22 mouse cellular contexts compared by ENCODE assay signal in genomic region chr5:115649699-115650098, GRCm38 (mm10).
"Had no signal": no experiment of that assay in that cellular context is flagged by ENCODE, and none has a peak within 500 bp of the region (broad histone marks: within the 10 kb centered on the region; RNA-seq: fewer than 3 reads in every experiment).

No protein-coding gene starts in this region.

- H3K4me2 ChIP-seq: heart, embryonic 11.5 days; heart, embryonic 13.5 days; heart, embryonic 15.5 days; hindbrain, embryonic 13.5 days; hindbrain, embryonic 15.5 days; limb, embryonic 13.5 days; limb, embryonic 15.5 days; liver, embryonic 12.5 days had no signal

- ATAC-seq: hindbrain, postnatal 0 days; intestine, embryonic 16.5 days; liver, embryonic 12.5 days had no signal

- H3K27ac ChIP-seq: heart, adult 2 months; heart, embryonic 13.5 days; heart, embryonic 15.5 days; hindbrain, embryonic 13.5 days; hindbrain, embryonic 15.5 days; hindbrain, postnatal 0 days; limb, embryonic 13.5 days; limb, embryonic 15.5 days; liver, embryonic 12.5 days; liver, embryonic 14.5 days had no signal

- DNase-seq: gastrocnemius, postnatal 14 days; gastrocnemius, postnatal 36 days; heart, adult 11 months; heart, adult 2 months; heart, postnatal 14 days; heart, postnatal 36 days; kidney, adult 18-20 months; kidney, adult 8-10 months; layer of hippocampus, adult 9-11 months; layer of hippocampus, postnatal 36 days; left cerebral cortex, postnatal 4 days had no signal

- H3K9me3 ChIP-seq: heart, embryonic 13.5 days; heart, embryonic 15.5 days; hindbrain, embryonic 13.5 days; hindbrain, embryonic 15.5 days; limb, embryonic 13.5 days; limb, embryonic 15.5 days; liver, embryonic 12.5 days had no signal

- H3K9ac ChIP-seq: heart, embryonic 13.5 days; heart, embryonic 15.5 days; hindbrain, embryonic 15.5 days; limb, embryonic 13.5 days; limb, embryonic 15.5 days; liver, embryonic 12.5 days; liver, embryonic 14.5 days had no signal

- H3K4me3 ChIP-seq: heart, adult 2 months; heart, embryonic 13.5 days; heart, embryonic 15.5 days; hindbrain, embryonic 13.5 days; hindbrain, embryonic 15.5 days; limb, embryonic 13.5 days; limb, embryonic 15.5 days; liver, embryonic 12.5 days had no signal

- H3K27me3 ChIP-seq: heart, embryonic 13.5 days; heart, embryonic 15.5 days; hindbrain, embryonic 13.5 days; hindbrain, embryonic 15.5 days; limb, embryonic 13.5 days; limb, embryonic 15.5 days; liver, embryonic 12.5 days had no signal
